Mouse (Mus musculus) ovary, postnatal 14 days (tissue): ENCODE measurements around the gene Arhgef12.
A peak's percentile ranks its signal among the peaks of the same experiment; 100 is the strongest.
"Not testable (repeated sequence)": the region's sequence is repeated elsewhere in the genome, so short reads cannot be mapped to it uniquely, and the experiment has no call there.

Experiments
- DNase-seq: peaks from one replicate; pipeline ENCODE4 v3.0.0; 2022; ENCODE audit warnings: low spot score

Arhgef12 gene

DNA sequence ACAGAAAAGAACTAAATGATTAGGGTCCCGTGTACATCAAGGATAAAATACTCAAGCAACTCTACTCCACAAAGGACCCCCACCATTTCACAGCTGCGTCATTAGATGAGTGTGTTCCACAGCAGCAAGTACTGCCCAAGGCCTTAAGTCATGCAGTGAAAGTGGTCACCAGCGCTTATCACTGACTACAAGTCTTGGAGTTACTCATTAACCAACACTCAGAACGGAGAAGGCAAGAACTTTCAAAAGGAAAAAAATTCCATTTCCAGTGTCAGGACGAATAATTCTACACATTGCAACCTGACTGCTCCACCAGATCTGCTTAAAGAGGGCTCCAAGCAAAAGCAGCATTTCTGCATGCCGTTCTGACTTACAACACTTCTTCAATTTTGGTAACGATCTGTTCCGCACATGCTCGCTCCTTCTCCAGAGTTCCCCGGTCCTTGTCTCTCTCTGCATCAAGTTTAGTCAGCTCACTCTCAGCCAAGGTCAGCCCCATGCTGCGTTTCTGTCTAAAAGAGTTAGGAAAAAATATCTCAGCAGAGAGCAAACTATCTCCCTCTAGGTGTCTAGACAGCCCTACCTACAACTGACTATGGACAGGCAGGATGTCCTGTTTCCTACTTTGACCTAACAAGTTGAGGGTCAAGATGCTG lies 106.3 kb downstream of the Arhgef12 start:
- no peak for DNase-seq

DNA sequence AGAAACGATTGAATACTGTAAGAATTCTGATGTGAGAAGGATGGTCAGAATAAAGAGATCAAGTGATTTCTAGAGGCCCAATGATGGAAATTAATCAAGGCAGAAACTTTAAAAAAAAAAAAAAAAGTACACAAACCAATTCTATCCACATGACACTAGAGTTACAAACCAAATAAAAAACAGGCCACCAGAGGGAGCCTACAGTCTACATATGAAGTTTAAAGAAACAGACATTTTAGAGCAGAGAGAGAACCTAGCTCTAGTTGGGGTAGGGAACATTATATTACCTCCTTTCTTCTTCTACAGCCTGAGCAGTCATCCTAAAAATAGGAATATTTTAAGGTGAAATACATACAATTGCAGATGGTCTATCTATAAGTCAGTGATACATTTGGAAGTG lies 107.0 kb downstream of the Arhgef12 start:
- peak; percentile 44 for DNase-seq

DNA sequence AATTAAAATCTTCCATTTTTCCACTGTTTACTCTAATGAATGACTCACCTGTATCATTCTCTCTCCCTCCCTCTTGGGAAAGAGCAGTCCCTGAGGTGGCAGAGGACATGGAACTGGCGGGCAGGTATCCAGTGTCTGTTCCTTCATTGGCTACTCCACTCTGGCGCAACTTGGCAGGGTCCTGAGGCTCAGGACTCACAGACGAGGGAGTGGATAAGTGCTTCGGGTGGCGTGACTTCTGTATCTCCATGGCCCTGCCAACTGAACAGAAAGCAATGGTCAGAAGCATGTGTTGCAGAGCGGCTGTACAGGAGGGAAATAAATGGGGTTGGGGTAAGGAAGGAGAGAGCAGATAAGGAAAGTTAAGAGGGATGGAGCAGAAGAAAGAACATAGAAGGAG lies 109.5 kb downstream of the Arhgef12 start:
- DNase-seq = no peak

DNA sequence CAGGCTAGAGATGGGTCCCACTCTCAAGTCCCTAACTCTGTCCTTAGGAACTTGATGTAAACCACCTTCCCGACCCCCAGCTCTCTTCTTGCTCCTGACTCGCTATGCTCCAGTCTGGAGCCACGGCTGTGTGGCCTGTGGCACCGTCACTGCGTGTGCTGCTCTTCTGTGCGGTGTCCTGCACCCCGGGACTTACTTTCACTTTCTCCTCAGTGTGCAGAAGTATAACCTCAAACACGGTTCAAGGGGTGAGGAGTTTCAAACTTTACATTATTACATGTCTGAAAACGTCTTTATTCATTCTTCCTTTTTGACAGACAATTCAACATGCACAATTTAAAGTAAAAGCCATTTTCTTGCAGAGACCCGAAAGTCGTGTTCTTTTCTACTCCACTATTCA lies 111.7 kb downstream of the Arhgef12 start:
- no peak for DNase-seq

DNA sequence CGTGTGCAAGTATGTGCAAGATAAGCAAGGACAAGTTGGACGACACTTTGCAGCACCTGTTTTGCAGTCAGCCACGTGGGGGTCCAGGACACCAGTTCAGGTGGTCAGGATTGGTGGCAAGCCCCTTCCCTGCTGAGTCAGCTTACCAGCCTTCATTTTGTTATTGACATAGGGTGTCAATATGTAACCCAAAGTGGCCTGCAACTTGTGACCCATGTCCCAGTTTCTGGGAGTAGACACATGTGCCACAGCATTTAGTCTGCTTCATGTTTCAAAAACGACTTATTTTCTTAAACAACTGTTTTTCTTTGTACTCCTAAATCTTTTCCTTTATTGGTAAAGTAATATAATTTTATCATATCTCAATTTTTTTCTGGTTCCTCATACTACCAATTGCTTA lies 112.3 kb downstream of the Arhgef12 start:
- DNase-seq = no peak

DNA sequence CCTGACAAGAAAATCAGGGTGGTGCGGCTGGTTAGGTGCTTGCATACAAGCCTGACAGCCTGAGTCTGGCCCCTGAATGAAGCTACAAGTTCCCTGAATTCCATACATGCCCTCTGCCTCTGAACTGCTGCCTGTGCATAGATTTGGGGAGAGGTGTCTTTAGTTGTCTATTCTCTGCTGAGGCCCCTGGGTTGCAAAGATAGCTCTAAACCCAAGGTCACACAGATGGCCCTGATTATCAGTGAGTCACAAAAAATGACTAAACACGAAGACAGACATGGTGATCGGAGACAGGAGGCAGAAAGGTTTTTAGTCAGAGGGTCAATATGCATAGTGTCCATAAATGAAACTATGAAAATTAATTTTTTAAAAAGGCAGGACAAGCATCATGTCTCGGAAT lies 113.4 kb downstream of the Arhgef12 start:
- no peak for DNase-seq

DNA sequence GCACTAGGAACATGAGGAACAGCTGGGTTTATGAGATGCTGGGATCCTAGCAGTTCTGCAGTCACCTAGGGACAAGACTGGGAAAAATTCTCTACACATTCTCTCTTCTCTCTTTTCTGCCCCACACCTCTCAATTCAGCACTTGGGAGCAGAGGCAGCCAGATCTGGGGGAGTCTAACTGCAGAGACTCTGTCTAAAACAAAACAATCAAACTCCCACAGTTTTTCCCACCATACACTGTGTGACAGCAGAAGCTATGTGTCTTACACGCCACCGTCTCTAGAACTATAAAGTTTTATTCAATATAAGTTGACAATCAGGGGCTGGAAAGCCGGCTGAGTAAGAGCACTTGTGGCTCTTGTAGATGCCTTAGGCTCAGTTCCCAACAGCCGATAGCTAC lies 119.1 kb downstream of the Arhgef12 start:
- no peak for DNase-seq

DNA sequence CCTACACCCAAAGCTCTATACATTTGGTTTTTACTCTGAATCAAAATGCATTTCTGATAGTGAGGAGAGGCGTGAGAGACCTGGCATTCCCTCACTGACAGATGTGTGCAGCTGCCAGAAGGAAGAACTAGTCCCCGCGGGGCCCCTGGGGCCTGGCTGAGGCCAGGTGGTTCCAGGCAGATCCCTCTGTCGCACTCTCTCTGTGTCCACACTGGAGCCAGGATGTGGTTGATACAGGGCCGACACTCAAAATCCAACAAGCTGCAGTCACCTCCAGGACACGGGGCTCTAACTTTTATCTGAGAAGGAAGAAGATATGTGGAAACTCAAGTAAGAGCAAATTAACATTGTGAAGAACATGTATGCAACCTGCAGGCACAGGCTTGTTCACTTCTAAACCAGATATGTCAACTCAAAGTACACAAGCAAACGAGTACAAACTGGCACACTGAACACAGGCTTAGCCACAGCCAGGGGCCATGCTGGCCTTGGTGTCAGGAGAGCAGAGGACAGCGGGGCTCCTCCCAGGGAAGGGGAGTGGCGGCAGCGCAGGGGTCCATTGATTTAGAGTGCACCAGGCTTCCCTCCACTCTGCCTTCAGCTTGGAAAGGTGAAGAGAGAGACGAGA lies 138.0 kb downstream of the Arhgef12 start:
- DNase-seq = no peak

DNA sequence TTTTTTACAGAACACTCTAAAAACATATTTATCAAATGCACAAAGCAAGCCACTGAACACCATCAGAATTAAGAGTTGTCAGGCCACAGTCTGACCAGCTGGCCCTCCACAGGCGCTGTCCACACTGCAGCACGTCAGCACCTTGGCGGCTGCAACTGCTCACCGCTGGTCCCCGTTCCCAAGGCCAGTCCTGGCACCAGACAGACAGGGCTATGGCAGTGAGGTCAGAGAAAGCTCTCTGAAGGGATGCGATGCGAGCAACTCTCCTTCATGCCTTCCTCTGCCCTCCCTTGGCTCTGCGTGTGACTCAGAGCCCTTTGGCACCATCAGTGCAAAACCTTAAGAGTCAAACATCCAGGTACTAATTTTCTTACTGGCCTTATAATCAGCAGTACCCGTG lies 139.3 kb downstream of the Arhgef12 start:
- DNase-seq = no peak

DNA sequence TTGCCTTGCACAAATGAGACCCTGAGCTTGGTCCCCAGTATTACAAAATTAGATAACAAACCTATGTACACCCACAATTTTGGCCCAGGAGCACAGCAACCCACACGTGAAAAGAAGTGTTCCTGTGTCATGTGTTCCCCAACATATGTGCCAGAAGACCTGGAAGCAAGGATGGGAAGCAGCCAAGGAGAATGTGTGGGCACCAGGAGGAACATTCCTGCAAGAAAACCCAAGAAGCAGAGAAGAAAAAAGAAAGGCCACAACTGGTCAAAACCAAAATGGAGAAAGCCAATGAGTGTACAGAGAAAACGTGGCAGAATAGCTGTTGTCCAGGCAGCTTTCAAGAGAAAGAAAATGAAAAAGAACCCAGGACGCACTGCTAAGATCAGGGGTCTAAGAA lies 142.2 kb downstream of the Arhgef12 start:
- not testable (repeated sequence) for DNase-seq

DNA sequence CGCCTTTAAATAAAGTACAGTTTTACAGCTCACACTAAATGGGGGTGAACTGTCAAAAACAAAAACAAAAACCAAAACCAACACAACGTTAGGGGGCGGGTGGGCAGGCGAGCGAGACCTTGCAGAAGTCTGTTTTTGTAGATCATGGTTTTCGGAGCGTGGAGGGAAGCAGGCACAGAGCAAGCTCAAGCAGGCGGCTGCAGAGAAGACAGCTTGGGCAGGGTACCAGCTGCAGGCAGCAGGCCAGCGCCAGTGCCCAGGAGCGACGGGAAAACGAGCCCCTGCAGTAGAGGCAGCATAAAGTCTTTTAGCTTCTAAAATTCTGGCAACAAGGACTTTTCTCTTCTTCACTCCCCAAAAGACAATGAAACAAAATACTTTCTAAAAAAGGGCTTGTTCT lies 142.7 kb downstream of the Arhgef12 start:
- no peak for DNase-seq

DNA sequence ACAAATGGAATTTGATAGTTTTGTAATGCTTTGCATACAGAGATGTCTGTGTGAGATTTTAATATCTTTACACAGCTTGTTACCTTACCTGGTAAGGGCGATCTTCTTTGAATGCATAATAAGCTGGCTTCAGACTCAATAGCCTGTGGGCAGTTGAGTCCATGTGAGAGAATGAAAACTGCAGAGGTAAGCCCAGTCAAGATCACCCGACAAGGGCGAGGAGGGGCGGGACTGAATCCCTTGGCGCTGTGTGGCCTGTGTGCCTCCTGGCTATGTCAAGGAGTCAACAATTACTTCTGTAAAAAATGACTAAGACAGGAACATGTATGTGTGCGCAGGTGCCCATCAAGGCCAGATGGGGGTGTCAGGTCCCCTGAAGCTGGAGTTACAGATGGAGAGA lies 144.5 kb downstream of the Arhgef12 start:
- no peak for DNase-seq

DNA sequence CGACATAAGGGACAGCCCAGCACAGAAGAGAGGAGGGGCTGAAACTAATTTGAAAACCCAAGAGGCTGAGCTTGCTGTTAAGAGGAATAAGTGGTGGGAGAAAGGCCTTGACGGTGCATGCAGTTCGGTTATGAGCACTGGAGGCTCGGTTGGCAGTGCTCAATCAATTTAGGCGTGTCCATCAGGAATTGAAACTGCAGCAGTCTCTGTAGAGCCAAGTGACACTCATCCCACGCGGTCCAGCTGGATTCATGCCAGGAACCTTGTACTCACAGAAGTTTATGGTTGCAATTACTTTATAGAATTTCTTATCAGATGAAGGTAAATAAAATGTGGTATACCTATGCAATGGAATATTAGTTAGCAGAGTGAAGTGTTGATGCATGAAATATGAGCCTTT lies 148.6 kb downstream of the Arhgef12 start:
- no peak for DNase-seq

DNA sequence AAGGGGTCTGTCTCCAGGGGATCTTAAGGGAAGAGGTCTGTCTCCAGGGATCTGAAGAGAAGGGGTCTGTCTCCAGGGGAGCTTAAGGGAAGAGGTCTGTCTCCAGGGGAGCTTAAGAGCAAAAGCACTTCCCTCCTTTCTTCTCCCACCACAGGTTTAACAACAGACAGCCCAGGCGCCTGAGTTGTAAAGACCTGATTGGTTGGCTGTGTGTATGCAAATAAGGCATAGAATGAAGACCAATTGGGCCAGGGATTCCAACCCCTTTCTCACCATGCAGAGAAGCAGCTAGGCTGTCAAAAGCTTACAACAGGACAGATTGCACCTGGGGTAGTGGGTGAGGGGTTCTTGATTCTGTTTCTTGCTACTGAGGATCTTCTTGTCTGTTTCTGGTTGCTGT lies 158.7 kb downstream of the Arhgef12 start:
- DNase-seq = no peak

DNA sequence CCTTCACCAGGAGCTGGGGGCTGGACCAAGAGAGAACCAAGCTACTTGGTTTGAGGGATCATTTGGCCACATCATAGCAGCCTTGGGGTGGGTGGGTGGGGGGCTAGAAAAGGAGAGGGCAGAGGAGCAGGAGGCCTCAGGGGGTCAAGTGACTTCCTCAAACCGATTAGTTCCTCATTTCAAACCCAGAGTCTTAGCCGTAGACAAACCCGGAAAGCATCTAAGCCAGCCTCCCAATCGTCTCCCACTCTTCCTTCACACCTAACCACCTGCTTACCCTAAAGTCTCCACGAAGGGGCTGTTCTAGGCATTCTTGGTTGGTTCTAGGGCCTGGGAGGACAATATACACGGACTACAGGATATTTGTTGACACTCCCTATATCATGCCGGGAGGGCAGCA lies 161.9 kb downstream of the Arhgef12 start:
- no peak for DNase-seq

DNA sequence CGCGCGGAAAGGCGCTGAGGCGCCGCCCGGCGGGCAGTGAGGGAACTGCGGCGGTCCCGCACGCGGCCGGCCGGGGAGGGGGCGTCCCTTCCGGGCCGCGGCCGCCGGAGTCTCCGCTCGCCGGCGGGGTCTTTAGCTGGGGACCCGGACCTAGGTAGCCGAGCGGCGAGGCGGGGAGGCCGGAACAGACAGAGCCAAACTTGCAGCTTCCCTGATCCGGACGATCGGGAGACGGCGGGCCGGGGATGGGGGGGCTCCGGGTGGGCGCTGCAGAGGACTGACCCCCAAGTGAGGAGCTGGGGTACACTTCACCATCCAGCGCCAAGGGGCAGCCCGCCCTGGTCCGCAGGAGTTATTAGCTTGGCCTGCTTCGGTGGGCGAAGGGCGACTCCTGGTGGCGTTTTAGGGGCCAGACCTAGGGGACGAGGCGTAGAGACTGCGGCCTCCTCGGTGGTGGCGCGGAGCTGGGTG lies 162.5 kb downstream of the Arhgef12 start:
- DNase-seq = peak; percentile 81

DNA sequence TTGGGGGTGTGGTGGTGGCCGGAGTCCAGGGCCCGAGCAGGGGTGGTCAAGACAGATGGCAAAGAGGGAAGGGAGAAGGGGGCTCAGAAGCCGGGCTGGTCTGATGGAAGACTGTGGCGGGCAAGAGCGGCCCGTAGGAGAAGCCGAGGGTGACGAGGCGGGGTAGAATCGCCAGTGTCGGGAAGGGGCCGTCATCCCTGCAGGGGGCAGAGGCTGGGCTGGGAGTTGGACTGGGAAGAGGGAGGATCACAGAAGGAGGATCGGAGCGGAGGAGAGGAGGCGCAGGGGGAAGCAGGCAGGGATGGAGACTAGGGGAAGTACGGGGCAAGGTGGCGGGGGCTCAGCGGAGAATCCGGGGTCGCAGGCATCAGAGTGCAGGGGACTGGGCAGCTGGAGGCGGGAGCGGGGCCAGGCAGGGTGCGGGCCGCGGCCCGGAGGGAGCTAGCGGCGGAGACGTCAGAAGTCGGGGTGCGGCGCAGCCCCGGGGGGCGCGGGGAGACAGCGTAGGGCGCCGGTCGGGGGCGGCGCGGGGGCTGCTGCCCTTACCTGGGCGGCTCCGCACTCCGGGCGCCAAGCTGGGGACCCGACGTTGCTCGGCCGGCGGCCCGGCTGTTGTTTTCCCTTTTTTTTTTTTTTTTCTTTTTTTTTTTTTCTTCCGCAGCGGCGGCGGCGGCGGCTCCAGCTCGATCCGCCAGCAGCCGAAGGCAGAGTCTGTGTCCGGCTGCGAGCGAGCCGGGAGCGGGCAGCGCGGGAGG lies 163.1 kb downstream of the Arhgef12 start, which contains the start of gene Grik4:
TSS of gene Grik4 (minus strand) at position 713 of the 755 bp plus-strand sequence.
- DNase-seq = no peak

DNA sequence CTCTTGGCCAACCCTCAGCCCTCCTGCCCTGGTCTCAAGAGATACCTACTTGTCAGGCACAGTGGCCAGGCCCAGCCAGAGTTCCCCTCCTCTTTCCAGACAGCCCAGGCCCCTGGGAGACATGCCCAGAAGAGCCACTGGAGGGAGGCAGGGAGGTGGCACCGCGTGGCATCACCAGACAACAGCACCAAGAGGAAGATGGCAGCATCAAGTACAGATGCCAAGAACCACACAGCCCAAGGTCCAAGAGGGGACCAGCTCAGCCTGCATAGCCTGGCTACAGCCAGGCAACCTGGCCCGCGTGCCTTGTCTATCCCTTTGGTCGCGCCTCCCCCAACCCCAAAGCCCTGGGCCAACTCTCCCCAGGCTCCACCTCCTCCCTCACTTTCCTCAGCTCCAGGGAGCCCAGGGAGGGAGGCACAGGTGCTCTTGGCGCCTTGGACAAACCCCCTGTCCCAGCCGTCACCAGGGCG lies 163.9 kb downstream of the Arhgef12 start:
- no peak for DNase-seq

DNA sequence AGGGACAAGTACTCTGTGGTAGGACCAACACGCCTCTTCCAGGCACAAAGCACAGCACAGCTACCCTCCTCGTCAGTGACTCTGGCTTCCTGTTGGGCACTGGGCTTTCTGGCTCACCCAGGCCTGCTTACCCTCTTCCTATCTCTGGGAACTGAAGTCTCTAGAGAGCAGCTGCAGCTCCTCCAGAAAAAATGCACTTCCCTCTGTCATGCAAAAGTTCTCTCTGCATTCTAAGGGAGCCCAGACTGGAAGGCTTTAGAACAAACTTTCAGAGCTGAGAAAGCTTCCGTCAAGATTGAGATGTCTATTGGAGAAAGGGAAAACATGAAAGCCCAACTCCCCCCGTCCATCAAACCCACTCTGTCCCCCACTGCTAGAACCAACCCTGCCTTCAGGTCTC lies 164.9 kb downstream of the Arhgef12 start:
- DNase-seq = no peak

DNA sequence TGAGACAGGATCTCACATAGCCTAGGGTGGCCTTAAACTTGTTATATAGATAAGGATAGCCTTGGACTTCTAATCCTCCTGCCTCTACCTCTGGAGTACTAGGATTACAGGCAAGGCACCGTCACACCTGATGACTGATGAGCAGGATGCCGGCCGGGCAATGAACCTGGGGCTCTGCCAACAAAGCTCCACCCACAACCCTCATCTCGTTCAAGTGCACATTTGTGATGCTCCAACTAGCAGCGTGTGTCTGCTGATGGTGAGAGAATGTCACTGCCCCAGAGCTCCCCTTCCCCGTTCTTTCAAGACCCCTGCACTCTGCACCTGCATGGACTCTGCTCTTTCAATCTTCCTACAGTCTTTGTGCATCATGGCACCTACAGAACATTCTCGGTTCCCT lies 174.9 kb downstream of the Arhgef12 start:
- DNase-seq = no peak

DNA sequence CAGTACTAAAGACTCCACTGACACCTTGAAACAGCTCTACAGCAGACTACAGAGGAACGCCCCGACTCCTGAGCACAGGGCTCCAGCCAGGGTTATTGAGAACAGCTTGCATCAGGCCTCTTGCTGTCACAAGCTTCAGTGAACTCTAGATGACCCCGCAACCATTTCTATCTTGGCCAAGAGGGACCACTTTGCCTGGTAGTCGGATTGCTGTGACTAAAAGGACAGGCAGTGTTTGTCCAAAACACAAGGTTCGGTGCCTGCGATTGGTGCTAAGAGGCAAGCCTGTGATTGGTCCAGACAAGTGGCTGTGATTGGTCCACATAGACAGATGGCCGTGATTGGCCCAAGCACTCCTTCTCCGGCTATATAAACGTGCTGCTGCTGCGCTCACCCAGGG lies 179.5 kb downstream of the Arhgef12 start:
- DNase-seq = no peak

DNA sequence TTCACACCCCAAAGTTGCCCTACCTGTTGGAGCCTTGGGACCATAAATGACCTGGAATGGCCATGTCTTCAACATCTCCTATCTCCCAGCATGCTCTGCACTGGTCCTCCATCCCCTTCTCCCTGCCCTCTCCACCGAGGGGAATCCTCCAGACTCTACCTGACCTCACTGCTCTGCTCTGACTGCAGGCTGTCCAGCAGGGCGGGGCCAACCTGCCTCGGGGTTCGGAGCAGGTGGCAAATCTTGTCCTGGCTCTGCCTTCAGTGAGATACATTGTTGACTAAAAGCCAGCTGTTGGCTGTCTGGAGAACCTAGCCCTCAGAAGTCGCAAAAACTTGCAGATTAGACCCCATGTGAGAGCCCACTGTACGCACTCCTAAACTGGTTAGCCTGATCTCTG lies 180.5 kb downstream of the Arhgef12 start:
- DNase-seq = no peak

DNA sequence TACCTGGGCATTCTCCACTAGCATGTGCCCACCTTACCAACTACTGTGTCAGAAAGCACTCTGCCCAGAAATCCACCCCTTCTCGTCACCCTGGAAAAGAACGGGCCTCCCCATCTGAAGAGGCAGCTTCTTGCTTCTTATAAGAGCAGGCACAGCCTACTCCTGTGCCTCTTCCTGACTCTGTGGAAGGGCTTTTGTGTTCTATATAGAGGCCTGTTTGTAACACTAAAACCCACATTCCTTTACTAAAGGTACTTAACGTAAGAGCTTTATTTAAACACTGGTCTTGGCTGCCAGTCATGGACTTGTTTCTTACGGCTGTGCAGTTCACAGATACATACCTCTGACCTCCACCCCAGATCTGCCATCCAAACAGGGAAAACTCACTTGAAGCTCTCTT lies 185.2 kb downstream of the Arhgef12 start:
- DNase-seq = no peak
